In the genomic region with DNA sequence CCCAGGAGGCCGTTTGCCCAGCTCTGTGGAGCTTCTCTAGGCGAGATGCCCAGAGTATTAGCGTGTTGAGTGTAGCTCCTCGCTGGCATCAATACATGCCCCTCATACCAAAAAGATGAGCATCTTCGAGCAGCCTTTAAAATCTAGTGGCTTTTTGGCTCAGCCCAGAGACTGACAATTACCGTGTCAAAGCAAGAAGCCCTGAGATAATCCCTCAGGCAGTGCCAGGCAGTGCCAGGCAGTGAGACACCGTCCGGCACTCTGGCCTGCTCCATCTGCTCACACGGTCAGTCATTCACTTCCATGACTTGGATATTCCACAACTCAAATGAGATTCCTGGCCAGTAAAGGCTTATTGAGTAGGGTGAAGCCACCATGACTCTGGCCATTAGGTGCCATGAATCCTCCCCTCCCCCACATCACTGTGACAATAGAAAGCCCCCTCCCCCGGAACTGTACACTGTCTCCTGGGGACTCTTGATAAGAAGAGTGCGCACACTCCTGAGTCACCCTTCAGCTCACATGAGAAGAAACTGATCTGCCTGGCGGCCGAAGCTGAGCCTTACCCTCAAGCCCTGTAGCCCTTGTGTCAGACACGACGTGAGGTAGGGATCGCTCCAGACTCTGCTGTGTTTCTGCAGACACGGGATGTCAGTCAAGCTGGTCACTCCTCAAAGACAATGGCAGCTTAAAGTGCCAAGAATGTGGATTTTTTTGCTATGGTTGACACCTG, we compare ENCODE assay signal across 13 mouse cellular contexts.
DNase-seq lines count a peak whose midpoint lies in the region; ATAC-seq lines count a peak whose summit lies in the region.
"Had no signal": no experiment of that assay in that cellular context is flagged by ENCODE, and none has a peak within 500 bp of the region (broad histone marks: within the 10 kb centered on the region; RNA-seq: fewer than 3 reads in every experiment).

No protein-coding gene starts in this region.

- H3K4me2 ChIP-seq in kidney, embryonic 15.5 days, result peak overlapping the region; percentile 35
- H3K4me2 ChIP-seq in liver, embryonic 12.5 days, result peak overlapping the region; percentile 31
- H3K4me2 ChIP-seq: forebrain, embryonic 12.5 days; lung, embryonic 14.5 days; neural tube, embryonic 15.5 days had no signal

- H3K27me3 ChIP-seq in kidney, embryonic 15.5 days, result peaks cover 19% of the 10 kb centered on the region
- 0 out of 2 replicates have a peak, but pooled peaks cover 4% of the 10 kb centered on the region for H3K27me3 ChIP-seq in liver, embryonic 12.5 days (replicated peaks)

- 61% methylated on average over 17 of the region's 17 CpGs for WGBS in kidney, embryonic 15.5 days
- 43% methylated on average over 17 of the region's 17 CpGs for WGBS in liver, embryonic 12.5 days (ENCODE audit: insufficient replicate concordance)

- no peaks in the 10 kb centered on the region for H3K36me3 ChIP-seq in kidney, embryonic 15.5 days
- H3K36me3 ChIP-seq in liver, embryonic 12.5 days, result no peaks in the 10 kb centered on the region
- H3K36me3 ChIP-seq: forebrain, embryonic 12.5 days; neural tube, embryonic 15.5 days had no signal

- H3K9ac ChIP-seq in kidney, embryonic 15.5 days, result no peak overlapping the region
- H3K9ac ChIP-seq in liver, embryonic 12.5 days, result no peak overlapping the region
- H3K9ac ChIP-seq: forebrain, embryonic 12.5 days; lung, embryonic 14.5 days; neural tube, embryonic 15.5 days had no signal

- H3K4me1 ChIP-seq in kidney, embryonic 15.5 days, result peaks cover 27% of the 10 kb centered on the region
- peaks cover 31% of the 10 kb centered on the region for H3K4me1 ChIP-seq in liver, embryonic 12.5 days

- no peaks in the 10 kb centered on the region for H3K9me3 ChIP-seq in kidney, embryonic 15.5 days (replicated peaks)
- H3K9me3 ChIP-seq in liver, embryonic 12.5 days (replicated peaks), result no peaks in the 10 kb centered on the region
- H3K9me3 ChIP-seq: forebrain, embryonic 12.5 days; neural tube, embryonic 15.5 days had no signal

- no peak overlapping the region for H3K4me3 ChIP-seq in kidney, embryonic 15.5 days (replicated peaks)
- no peak overlapping the region for H3K4me3 ChIP-seq in liver, embryonic 12.5 days
- H3K4me3 ChIP-seq: forebrain, embryonic 12.5 days; neural tube, embryonic 15.5 days had no signal

- H3K27ac ChIP-seq in kidney, embryonic 15.5 days, result no peak overlapping the region
- no peak overlapping the region for H3K27ac ChIP-seq in liver, embryonic 12.5 days
- H3K27ac ChIP-seq: forebrain, embryonic 12.5 days; neural tube, embryonic 15.5 days had no signal

- peak; percentile 22 for DNase-seq in cerebellum, adult 11 months
- DNase-seq in kidney, adult 11 months, result no peak
- peak; percentile 80 to 86 for DNase-seq in cerebellum, postnatal 10 days
- DNase-seq in layer of hippocampus, adult 9-11 months, result no peak
- DNase-seq in layer of hippocampus, postnatal 36 days, result no peak
- DNase-seq: kidney, adult 18-20 months; lung, embryonic 14.5 days; right cerebral cortex, postnatal 25 days had no signal

- ATAC-seq in cerebellum, adult (ENCODE audit: insufficient number of reproducible peaks, low FRiP score, low TSS enrichment), result no peak
- ATAC-seq in kidney, embryonic 15.5 days (replicated peaks; ENCODE audit: low FRiP score), result peak; percentile 62; the same call in 1 of the 2 replicates
- peak; percentile 49; the same call in 1 of the 2 replicates for ATAC-seq in liver, embryonic 12.5 days

Comparison
In these comparisons a context has a peak if more than half of its experiments do, and no peak if none do; other contexts are left out.
1. DNase-seq: peak in cerebellum, adult 11 months (single experiment) and cerebellum, postnatal 10 days (2 of 2); none in kidney, adult 11 months (single experiment), layer of hippocampus, adult 9-11 months (single experiment) and layer of hippocampus, postnatal 36 days (0 of 2).